Mouse (Mus musculus) spleen, adult 2 months (tissue): ENCODE data around the gene AC141477.1.

Source experiments
- CTCF ChIP-seq: fragments of 200-500 bp; IDR thresholded peaks from 2 replicates; pipeline ENCODE4 v1.5.1; 2011; ENCODE audit warnings: mild to moderate bottlenecking, inconsistent platforms; ENCODE audit not compliant: insufficient read depth, insufficient read length, insufficient replicate concordance; ENCODE audit errors: extremely low read depth
- POLR2A ChIP-seq: fragments of 200-500 bp; IDR thresholded peaks from 2 replicates; pipeline ENCODE4 v1.6.1; 2011; ENCODE audit warnings: low read depth, low read length, inconsistent platforms

DNA sequence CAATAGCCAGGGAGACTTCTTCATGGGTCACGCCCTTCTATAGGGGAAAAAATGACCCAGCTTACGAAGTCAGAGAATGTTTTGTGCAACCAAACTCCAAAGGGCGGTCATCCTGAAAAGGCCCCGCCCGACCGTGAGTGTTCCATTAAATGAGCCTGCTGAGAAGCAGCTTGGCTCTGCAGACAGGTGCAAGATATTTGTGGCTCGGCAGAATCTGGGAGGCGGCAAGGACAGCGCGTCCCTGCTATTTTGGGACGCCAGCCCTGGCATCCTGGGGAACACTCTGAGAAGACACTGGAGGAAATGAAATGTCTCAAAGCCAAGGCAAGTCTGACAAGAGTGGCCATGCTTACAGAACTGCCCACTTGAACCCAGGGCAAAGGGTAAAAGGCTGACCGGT lies 23.4 kb downstream of the AC141477.1 start:
- no peak for TF ChIP-seq CTCF
- TF ChIP-seq POLR2A: no peak
